In the genomic region with DNA sequence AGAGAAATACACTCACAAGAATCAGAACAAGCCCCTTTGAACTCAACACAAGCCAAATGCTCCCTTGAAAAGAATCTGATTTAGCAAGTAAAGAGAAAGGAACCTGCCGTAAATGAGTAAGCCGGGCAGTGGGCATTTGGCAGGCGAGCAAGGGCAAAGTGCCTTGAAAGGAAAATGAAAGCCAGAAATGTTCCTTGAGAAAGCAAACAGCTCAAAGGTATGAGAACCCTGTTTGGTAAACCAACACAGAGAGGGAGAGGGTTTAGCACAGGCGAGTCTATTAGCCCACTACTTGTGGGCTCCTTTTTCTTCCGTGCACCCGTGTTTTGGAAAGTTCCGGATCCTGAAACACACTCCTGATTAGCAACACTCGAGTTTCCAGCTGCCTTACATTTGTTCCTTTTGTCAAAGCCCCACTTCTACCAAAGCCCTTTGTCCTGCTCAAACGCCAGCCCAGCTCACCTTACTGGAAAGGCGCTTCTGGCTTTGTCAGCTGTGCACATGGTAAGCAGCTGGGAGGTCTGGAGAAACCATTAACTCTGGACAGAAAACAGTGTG, we compare ENCODE assay signal across 8 mouse cellular contexts.
DNase-seq lines count a peak whose midpoint lies in the region; ATAC-seq and TF ChIP-seq lines count a peak whose summit lies in the region.

No protein-coding gene starts in this region.

- no peak overlapping the region for H3K4me3 ChIP-seq in liver, adult 2 months (ENCODE audit: insufficient read depth, low read depth, low read length)
- H3K4me3 ChIP-seq in forebrain, embryonic 13.5 days, result peak overlapping the region; percentile 6; the same call in 1 of the 2 replicates
- H3K4me3 ChIP-seq in kidney, embryonic 14.5 days (ENCODE audit: low read length), result no peak overlapping the region
- H3K4me3 ChIP-seq in midbrain, postnatal 0 days (ENCODE audit: low read depth, low read length), result peak overlapping the region; percentile 17; the same call in 1 of the 2 replicates

- ATAC-seq in forebrain, embryonic 13.5 days, result 0 out of 2 replicates have a peak, but pooled peaks have one; percentile 40
- ATAC-seq in kidney, embryonic 14.5 days (ENCODE audit: low FRiP score, low TSS enrichment), result 0 out of 2 replicates have a peak, but pooled peaks have one; percentile 50
- no peak for ATAC-seq in midbrain, postnatal 0 days (ENCODE audit: low FRiP score)

- TF ChIP-seq CTCF in liver, adult 2 months (IDR thresholded peaks at IDR 0.05; ENCODE audit: low read depth, low read length), result no peak
- TF ChIP-seq CTCF in midbrain, postnatal 0 days (IDR thresholded peaks at IDR 0.05), result no peak

- DNase-seq in liver, adult 2 months (ENCODE audit: extremely low read depth, low read depth, low spot score), result peak; percentile 47
- no peak for DNase-seq in liver
- peak; percentile 10 for DNase-seq in midbrain, postnatal 0 days (ENCODE audit: low spot score)
- DNase-seq in gastrocnemius, postnatal 25 days, result no peak
- DNase-seq in ovary, postnatal 36 days (ENCODE audit: low spot score), result no peak
- no peak for DNase-seq in thymus, postnatal 10 days (ENCODE audit: low spot score in 2 of 2)

- no peaks in the 10 kb centered on the region for H3K36me3 ChIP-seq in liver, adult 2 months (ENCODE audit: control insufficient read depth, insufficient read depth, low read length)
- no peaks in the 10 kb centered on the region for H3K36me3 ChIP-seq in forebrain, embryonic 13.5 days (ENCODE audit: poor library complexity, severe bottlenecking)
- H3K36me3 ChIP-seq in kidney, embryonic 14.5 days (ENCODE audit: control insufficient read depth, insufficient read depth, low read length), result no peaks in the 10 kb centered on the region
- no peaks in the 10 kb centered on the region for H3K36me3 ChIP-seq in midbrain, postnatal 0 days (ENCODE audit: insufficient read depth, low read length)

- H3K4me2 ChIP-seq in forebrain, embryonic 13.5 days, result peak overlapping the region; percentile 52
- H3K4me2 ChIP-seq in kidney, embryonic 14.5 days (replicated peaks; ENCODE audit: low read depth, low read length), result peak overlapping the region; percentile 24; the same call in 1 of the 2 replicates
- peak overlapping the region; percentile 44 for H3K4me2 ChIP-seq in midbrain, postnatal 0 days (ENCODE audit: low read depth, low read length, poor library complexity, severe bottlenecking)

- 21% methylated on average over 10 of the region's 10 CpGs for WGBS in liver, adult 2 months
- WGBS in forebrain, embryonic 13.5 days, result 8% methylated on average over 10 of the region's 10 CpGs
- 26% methylated on average over 10 of the region's 10 CpGs for WGBS in kidney, embryonic 14.5 days
- 23% methylated on average over 10 of the region's 10 CpGs for WGBS in midbrain, postnatal 0 days

- peaks cover 13% of the 10 kb centered on the region for H3K4me1 ChIP-seq in liver, adult 2 months (ENCODE audit: control insufficient read depth, insufficient read depth, low read length)
- peaks cover 83% of the 10 kb centered on the region for H3K4me1 ChIP-seq in forebrain, embryonic 13.5 days
- H3K4me1 ChIP-seq in kidney, embryonic 14.5 days (ENCODE audit: control insufficient read depth, insufficient read depth, low read length), result peaks cover 53% of the 10 kb centered on the region
- peaks cover 16% of the 10 kb centered on the region; the same call in 1 of the 2 replicates for H3K4me1 ChIP-seq in midbrain, postnatal 0 days (ENCODE audit: insufficient read depth, low read length)

- no peak for TF ChIP-seq POLR2A in liver, adult 2 months (IDR thresholded peaks at IDR 0.05; ENCODE audit: extremely low read depth, insufficient read depth, low read length)

- H3K27me3 ChIP-seq in liver, adult 2 months (ENCODE audit: control insufficient read depth, insufficient read depth, low read length), result no peaks in the 10 kb centered on the region
- no peaks in the 10 kb centered on the region for H3K27me3 ChIP-seq in forebrain, embryonic 13.5 days
- H3K27me3 ChIP-seq in kidney, embryonic 14.5 days (ENCODE audit: control insufficient read depth, insufficient read depth, low read length), result no peaks in the 10 kb centered on the region
- H3K27me3 ChIP-seq in midbrain, postnatal 0 days (ENCODE audit: insufficient read depth, low read length), result no peaks in the 10 kb centered on the region

- H3K9ac ChIP-seq in liver, adult 2 months (ENCODE audit: low read depth, low read length), result no peak overlapping the region
- peak overlapping the region; percentile 23 for H3K9ac ChIP-seq in forebrain, embryonic 13.5 days
- H3K9ac ChIP-seq in kidney, embryonic 14.5 days (ENCODE audit: low read depth, low read length), result no peak overlapping the region
- no peak overlapping the region for H3K9ac ChIP-seq in midbrain, postnatal 0 days (replicated peaks; ENCODE audit: low read length, poor library complexity, severe bottlenecking)

- peaks cover 33% of the 10 kb centered on the region for H3K79me2 ChIP-seq in liver, adult 2 months (ENCODE audit: control insufficient read depth, insufficient read depth, low read length)

- no peaks in the 10 kb centered on the region for H3K9me3 ChIP-seq in forebrain, embryonic 13.5 days (replicated peaks)
- no peaks in the 10 kb centered on the region for H3K9me3 ChIP-seq in kidney, embryonic 14.5 days (ENCODE audit: control insufficient read depth, low read length)
- H3K9me3 ChIP-seq in midbrain, postnatal 0 days (ENCODE audit: low read length), result no peaks in the 10 kb centered on the region

- H3K27ac ChIP-seq in liver, adult 2 months (replicated peaks; ENCODE audit: insufficient read depth, low read depth, low read length), result no peak overlapping the region
- H3K27ac ChIP-seq in forebrain, embryonic 13.5 days, result peak overlapping the region; percentile 41
- 0 out of 2 replicates have a peak overlapping the region, but pooled peaks have one; percentile 3 for H3K27ac ChIP-seq in kidney, embryonic 14.5 days (ENCODE audit: low read depth, low read length)
- H3K27ac ChIP-seq in midbrain, postnatal 0 days (ENCODE audit: low read depth, low read length), result peak overlapping the region; percentile 26; the same call in 1 of the 2 replicates

Comparison
In these comparisons a context has a peak if more than half of its experiments do, and no peak if none do; other contexts are left out.
1. DNase-seq: peak in liver, adult 2 months (single experiment) and midbrain, postnatal 0 days (single experiment); none in liver (single experiment), gastrocnemius, postnatal 25 days (single experiment), ovary, postnatal 36 days (single experiment) and thymus, postnatal 10 days (0 of 2).
2. H3K4me3 ChIP-seq: peak in forebrain, embryonic 13.5 days (single experiment) and midbrain, postnatal 0 days (single experiment); none in liver, adult 2 months (single experiment) and kidney, embryonic 14.5 days (single experiment).
3. Peak in every context shown above with its lines, with median percentiles within 50 percentile points of each other: H3K4me2 ChIP-seq.